Mouse (Mus musculus) liver, embryonic 14.5 days (tissue): Measurements from ENCODE around the gene Aak1. TPM values are rescaled to one million over a fixed set of nuclear protein-coding genes. Genes with fewer than 3 reads are reported as not detected.

Experiments used
- ATAC-seq: fragments of 200-750 bp; cut with Nextera tagmentation; 2 replicates; pipeline ENCODE4 v1.8.0; 2017; ENCODE audit warnings: moderate number of reproducible peaks, mild to moderate bottlenecking, moderate library complexity; ENCODE audit not compliant: insufficient read depth
- DNase-seq, 3 experiments: peaks; one replicate each; pipeline ENCODE4 v3.0.0-alpha.2; 2012 to 2013; ENCODE audit warnings: low read depth in 3 of 3, low spot score in 3 of 3
- H3K27ac ChIP-seq: fragments of 300-500 bp; sonication (generic); 2 replicates; pipeline ENCODE4 v1.5.1; 2014; ENCODE audit warnings: moderate library complexity, mild to moderate bottlenecking, control low read depth, inconsistent platforms
- H3K27me3 ChIP-seq: fragments of 300-500 bp; sonication (generic); 2 replicates; pipeline ENCODE4 v1.6.1; 2014; ENCODE audit warnings: mild to moderate bottlenecking, low read length, moderate library complexity; ENCODE audit not compliant: control insufficient read depth, insufficient read depth
- H3K36me3 ChIP-seq: fragments of 300-500 bp; sonication (generic); replicated peaks from 2 replicates; pipeline ENCODE4 v1.6.1; 2014; ENCODE audit warnings: low read depth; ENCODE audit not compliant: control insufficient read depth, insufficient read depth
- H3K4me1 ChIP-seq, 2 experiments: fragments of 200-500 bp in 1 of 2; fragments of 300-500 bp in 1 of 2; sonication (generic) in 1 of 2; replicated peaks; 2 replicates each; pipeline ENCODE4 v1.6.1; 2012 to 2014; ENCODE audit warnings: antibody characterized with exemption in 1 of 2, inconsistent platforms in 1 of 2, low read length in 1 of 2; ENCODE audit not compliant: control insufficient read depth in 2 of 2, insufficient read depth in 2 of 2
- H3K4me2 ChIP-seq: fragments of 300-500 bp; sonication (generic); 2 replicates; pipeline ENCODE4 v1.6.1; 2014; ENCODE audit warnings: low read depth, mild to moderate bottlenecking, control low read depth, moderate library complexity
- H3K4me3 ChIP-seq, 2 experiments: fragments of 200-500 bp in 1 of 2; fragments of 300-500 bp in 1 of 2; sonication (generic) in 1 of 2; 2 replicates each; pipeline ENCODE4 v1.5.1; 2012 to 2014; ENCODE audit warnings: low read depth in 2 of 2, low read length in 2 of 2, mild to moderate bottlenecking in 2 of 2, control low read depth in 1 of 2, inconsistent platforms in 1 of 2, moderate library complexity in 1 of 2; ENCODE audit not compliant: insufficient read depth in 1 of 2
- H3K9ac ChIP-seq: fragments of 300-500 bp; sonication (generic); replicated peaks from 2 replicates; pipeline ENCODE4 v1.6.1; 2014; ENCODE audit warnings: mild to moderate bottlenecking, control low read depth, moderate library complexity
- H3K9me3 ChIP-seq: fragments of 300-500 bp; sonication (generic); 2 replicates; pipeline ENCODE4 v1.6.1; 2016; ENCODE audit warnings: low read length, mixed read lengths; ENCODE audit not compliant: control insufficient read depth
- CTCF ChIP-seq: IDR thresholded peaks from 2 replicates; pipeline ENCODE4 v1.5.1; 2016; ENCODE audit warnings: antibody characterized with exemption, low read depth, control low read depth
- EP300 ChIP-seq: IDR thresholded peaks from 2 replicates; pipeline ENCODE4 v1.6.1; 2016; ENCODE audit warnings: antibody characterized with exemption, low read depth
- whole genome bisulfite sequencing: fragments of 180-500 bp; shearing (Covaris S2); extraction: QIAGEN DNeasy Blood & Tissue Kit; methylation state at CpG from one replicate; pipeline ENCODE4 v1.1.7; 2014; ENCODE audit not compliant: insufficient replicate concordance; 5-methylcytosine and 5-hydroxymethylcytosine counted together
- polyA plus RNA-seq, 2 experiments: library from polyadenylated mRNA; depleted of rRNA in 1 of 2; stranded (reverse) in 1 of 2; unstranded in 1 of 2; fragments of >200 nt; fragmentation: Nextera tagmentation in 1 of 2; extraction: Ambion mirVana in 1 of 2; gene quantifications; 2 replicates each; pipeline versions ENCODE4 v1.2.1 to v1.2.3; 2012 to 2014

The Aak1 gene
- polyA plus RNA-seq, 2 experiments, result 2.4 to 4.2 TPM

DNA sequence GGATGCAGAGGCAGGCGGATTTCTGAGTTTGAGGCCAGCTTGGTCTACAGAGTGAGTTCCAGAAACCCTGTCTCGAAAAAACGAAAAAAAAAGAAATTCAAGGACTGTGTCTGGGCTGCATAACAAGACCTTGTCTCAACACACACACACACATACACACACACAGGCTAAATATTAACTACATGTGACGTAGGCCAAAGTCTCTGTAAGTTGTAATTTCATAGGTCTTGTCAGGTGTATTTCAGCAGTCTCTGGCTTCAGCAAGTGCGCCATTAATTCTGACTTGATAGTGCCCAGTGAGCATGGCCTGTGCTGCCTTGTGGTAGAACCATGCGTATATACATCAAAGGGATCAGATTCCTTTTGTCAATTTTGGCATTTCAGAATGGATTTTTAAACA, 152.7 kb downstream of the Aak1 start:
- Histone ChIP-seq H3K4me2 (no peak overlapping the region), H3K36me3 (no peaks in the 10 kb centered on the region), H3K27ac (no peak overlapping the region), H3K9me3 (no peaks in the 10 kb centered on the region), H3K4me1 (0 out of 4 replicates have a peak, but pooled peaks cover 0 to 3% of the 10 kb centered on the region in 2 experiments), H3K27me3 (no peaks in the 10 kb centered on the region), H3K9ac (no peak overlapping the region), H3K4me3 (no peak overlapping the region)
- DNase-seq, result no peak
- ATAC-seq, result no peak
- WGBS, result 80% methylated on average over 6 of the region's 6 CpGs
- TF ChIP-seq EP300 (no peak), CTCF (no peak)

GRCm38 (mm10) chr6:87002521-87003055, 153.3 kb downstream of the Aak1 start:
- Histone ChIP-seq H3K9ac (no peak overlapping the region), H3K27me3 (no peaks in the 10 kb centered on the region), H3K4me3 (no peak overlapping the region), H3K9me3 (no peaks in the 10 kb centered on the region), H3K4me2 (no peak overlapping the region), H3K36me3 (no peaks in the 10 kb centered on the region), H3K4me1 (0 out of 4 replicates have a peak, but pooled peaks cover 0 to 3% of the 10 kb centered on the region in 2 experiments), H3K27ac (no peak overlapping the region)
- DNase-seq, result peak; percentile 61 to 67 (median 63)
- TF ChIP-seq EP300, result no peak
- peak; percentile 93 for TF ChIP-seq CTCF
- WGBS, result 38% methylated on average over 8 of the region's 8 CpGs
- ATAC-seq, result 0 out of 2 replicates have a peak, but pooled peaks have one; percentile 55

GRCm38 (mm10) chr6:87004099-87004498, 154.8 kb downstream of the Aak1 start:
- Histone ChIP-seq H3K27me3 (no peaks in the 10 kb centered on the region), H3K4me1 (peaks cover 0 to 4% of the 10 kb centered on the region in 2 experiments; a peak in 1 of 4 replicates), H3K9me3 (no peaks in the 10 kb centered on the region), H3K9ac (no peak overlapping the region), H3K27ac (no peak overlapping the region), H3K4me2 (no peak overlapping the region), H3K36me3 (no peaks in the 10 kb centered on the region), H3K4me3 (no peak overlapping the region)
- no peak for ATAC-seq
- WGBS, result 38% methylated on average over 2 of the region's 2 CpGs
- no peak for DNase-seq
- TF ChIP-seq CTCF (no peak), EP300 (no peak)

DNA sequence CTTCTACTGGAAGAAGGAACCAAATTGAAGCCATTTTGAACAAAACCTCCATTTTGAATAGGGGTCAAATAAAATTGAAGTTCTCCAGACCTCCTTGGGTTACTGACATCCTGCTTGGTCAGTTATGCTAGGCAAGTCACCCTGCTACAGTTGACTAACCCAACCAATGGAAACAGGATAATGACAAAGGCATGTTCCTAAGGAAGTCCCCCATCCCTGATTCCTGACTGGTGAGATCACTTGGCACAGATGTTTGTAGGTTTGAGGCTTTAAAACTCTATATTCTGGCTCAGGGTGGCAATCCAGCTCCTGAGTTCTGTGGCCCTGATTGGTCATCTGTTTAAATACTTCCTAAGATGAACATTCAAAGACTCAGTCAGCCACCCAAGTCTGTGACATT, 156.3 kb downstream of the Aak1 start:
- Histone ChIP-seq H3K4me3 (no peak overlapping the region), H3K27ac (no peak overlapping the region), H3K9ac (no peak overlapping the region), H3K27me3 (no peaks in the 10 kb centered on the region), H3K36me3 (no peaks in the 10 kb centered on the region), H3K4me1 (peaks cover 3 to 7% of the 10 kb centered on the region in 2 experiments; a peak in 2 of 4 replicates), H3K9me3 (no peaks in the 10 kb centered on the region), H3K4me2 (no peak overlapping the region)
- ATAC-seq (no peak), DNase-seq (no peak)
- TF ChIP-seq EP300 (no peak), CTCF (no peak)

- Histone ChIP-seq H3K27ac (peak within 1 kb of the TSS; percentile 52), H3K4me1 (peaks cover 13 to 16% of the 10 kb centered on the region in 2 experiments), H3K9ac (peak within 1 kb of the TSS; percentile 76), H3K9me3 (no peaks in the 10 kb centered on the region), H3K27me3 (no peaks in the 10 kb centered on the region), H3K4me3 (peak within 1 kb of the TSS; percentile 63 to 95), H3K4me2 (peak within 1 kb of the TSS; percentile 72), H3K36me3 (no peaks in the 10 kb centered on the region)
- TF ChIP-seq EP300, result no peak
- ATAC-seq (no peak), DNase-seq (no peak)
- 66% methylated on average over 6 of the region's 6 CpGs for WGBS
These were observed 159.6 kb downstream of the Aak1 start, which contains the start of gene Nfu1 for GRCm38 (mm10) chr6:87008887-87009286. Gene Nfu1 (plus strand): TSS chr6:87009236.
